Mouse (Mus musculus): ENCODE measurements at regions not wholly inside any gene's neighbourhood (a gene's known extent, or its start where the extent isn't known, plus 50 kb on each side); places are given as distances from the start of the nearest gene placed in this dataset.

GRCm38 (mm10) chrX:6254058-6254457 lies 66.5 kb downstream of the Bmp15 start:
- TF ChIP-seq POLR2A (IDR thresholded peaks at IDR 0.05; ENCODE audit: control insufficient read depth, low read depth, low read length): no peak
- TF ChIP-seq CTCF (IDR thresholded peaks at IDR 0.05; ENCODE audit: control insufficient read depth, insufficient read depth, insufficient replicate concordance, low read depth, low read length): no peak

Measured in testis, adult 2 months (tissue).